Mouse (Mus musculus): ENCODE data around the gene Fam155a. TPM values are rescaled to one million over a fixed set of nuclear protein-coding genes. Genes with fewer than 3 reads are reported as not detected.

The Fam155a gene
- polyA plus RNA-seq, 1 experiment: not detected

- Histone ChIP-seq H3K36me3 (ENCODE audit: control insufficient read depth) (no peaks in the 10 kb centered on the region), H3K27me3 (ENCODE audit: control insufficient read depth) (no peaks in the 10 kb centered on the region), H3K4me3 (replicated peaks) (no peak overlapping the region), H3K9me3 (ENCODE audit: control insufficient read depth, low read length) (peaks cover 16% of the 10 kb centered on the region; the same call in 1 of the 2 replicates), H3K4me1 (ENCODE audit: control insufficient read depth) (no peaks in the 10 kb centered on the region)
- no peak for TF ChIP-seq GATA1 (IDR thresholded peaks at IDR 0.05; ENCODE audit: low read length)
- TF ChIP-seq TAL1 (IDR thresholded peaks at IDR 0.05; ENCODE audit: low read length): no peak
Measured at GRCm38 (mm10) chr8:9793351-9793750, 22.4 kb upstream of the Fam155a start.

- TF ChIP-seq GATA1 (IDR thresholded peaks at IDR 0.05; ENCODE audit: low read length): no peak
- no peak for TF ChIP-seq TAL1 (IDR thresholded peaks at IDR 0.05; ENCODE audit: low read length)
- no peaks in the 10 kb centered on the region for H3K4me1 ChIP-seq (ENCODE audit: control insufficient read depth)
- H3K36me3 ChIP-seq (ENCODE audit: control insufficient read depth): no peaks in the 10 kb centered on the region
- H3K9me3 ChIP-seq (ENCODE audit: control insufficient read depth, low read length): peaks cover 28% of the 10 kb centered on the region
- H3K4me3 ChIP-seq (replicated peaks): no peak overlapping the region
- no peaks in the 10 kb centered on the region for H3K27me3 ChIP-seq (ENCODE audit: control insufficient read depth)
Measured at GRCm38 (mm10) chr8:9780332-9780731, 9.4 kb upstream of the Fam155a start.

GRCm38 (mm10) chr8:9778148-9778547 lies 7.2 kb upstream of the Fam155a start:
- TF ChIP-seq TAL1 (IDR thresholded peaks at IDR 0.05; ENCODE audit: low read length): no peak
- TF ChIP-seq GATA1 (IDR thresholded peaks at IDR 0.05; ENCODE audit: low read length): no peak

GRCm38 (mm10) chr8:9776818-9777217 lies 5.9 kb upstream of the Fam155a start:
- TF ChIP-seq TAL1 (IDR thresholded peaks at IDR 0.05; ENCODE audit: low read length): no peak
- TF ChIP-seq GATA1 (IDR thresholded peaks at IDR 0.05; ENCODE audit: low read length): no peak
- peaks cover 20% of the 10 kb centered on the region for H3K9me3 ChIP-seq (ENCODE audit: control insufficient read depth, low read length)
- no peaks in the 10 kb centered on the region for H3K4me1 ChIP-seq (ENCODE audit: control insufficient read depth)
- no peak overlapping the region for H3K4me3 ChIP-seq (replicated peaks)
- H3K27me3 ChIP-seq (ENCODE audit: control insufficient read depth): peaks cover 14% of the 10 kb centered on the region
- no peaks in the 10 kb centered on the region for H3K36me3 ChIP-seq (ENCODE audit: control insufficient read depth)

More at GRCm38 (mm10) chr8:9778148-9778547, 7.2 kb upstream of the Fam155a start:
- H3K27me3 ChIP-seq (ENCODE audit: control insufficient read depth): peaks cover 3% of the 10 kb centered on the region; the same call in 1 of the 2 replicates
- no peak overlapping the region for H3K4me3 ChIP-seq (replicated peaks)
- no peaks in the 10 kb centered on the region for H3K36me3 ChIP-seq (ENCODE audit: control insufficient read depth)
- peaks cover 28% of the 10 kb centered on the region for H3K9me3 ChIP-seq (ENCODE audit: control insufficient read depth, low read length)
- no peaks in the 10 kb centered on the region for H3K4me1 ChIP-seq (ENCODE audit: control insufficient read depth)

GRCm38 (mm10) chr8:9772519-9772840 lies 1.5 kb upstream of the Fam155a start:
- TF ChIP-seq GATA1 (IDR thresholded peaks at IDR 0.05; ENCODE audit: low read length) (no peak), TAL1 (IDR thresholded peaks at IDR 0.05; ENCODE audit: low read length) (no peak)
- no peaks in the 10 kb centered on the region for H3K4me1 ChIP-seq (ENCODE audit: control insufficient read depth)
- peaks cover 9% of the 10 kb centered on the region for H3K9me3 ChIP-seq (ENCODE audit: control insufficient read depth, low read length)
- no peaks in the 10 kb centered on the region for H3K36me3 ChIP-seq (ENCODE audit: control insufficient read depth)
- peaks cover 39% of the 10 kb centered on the region for H3K27me3 ChIP-seq (ENCODE audit: control insufficient read depth)
- no peak overlapping the region for H3K4me3 ChIP-seq (replicated peaks)

- Histone ChIP-seq H3K27me3 (ENCODE audit: control insufficient read depth) (peaks cover 39% of the 10 kb centered on the region), H3K36me3 (ENCODE audit: control insufficient read depth) (no peaks in the 10 kb centered on the region), H3K4me1 (ENCODE audit: control insufficient read depth) (no peaks in the 10 kb centered on the region), H3K9me3 (ENCODE audit: control insufficient read depth, low read length) (peaks cover 9% of the 10 kb centered on the region), H3K4me3 (replicated peaks) (no peak overlapping the region)
- TF ChIP-seq TAL1 (IDR thresholded peaks at IDR 0.05; ENCODE audit: low read length): no peak
- TF ChIP-seq GATA1 (IDR thresholded peaks at IDR 0.05; ENCODE audit: low read length): no peak
Measured at GRCm38 (mm10) chr8:9771606-9772518, 901 bp upstream of the Fam155a start.

GRCm38 (mm10) chr8:9770261-9770998 lies 531 bp downstream of the Fam155a start:
- Histone ChIP-seq H3K27me3 (ENCODE audit: control insufficient read depth) (peaks cover 39% of the 10 kb centered on the region), H3K9me3 (ENCODE audit: control insufficient read depth, low read length) (peaks cover 2% of the 10 kb centered on the region; the same call in 1 of the 2 replicates), H3K36me3 (ENCODE audit: control insufficient read depth) (no peaks in the 10 kb centered on the region), H3K4me3 (replicated peaks) (no peak overlapping the region), H3K4me1 (ENCODE audit: control insufficient read depth) (no peaks in the 10 kb centered on the region)
- TF ChIP-seq TAL1 (IDR thresholded peaks at IDR 0.05; ENCODE audit: low read length): no peak
- no peak for TF ChIP-seq GATA1 (IDR thresholded peaks at IDR 0.05; ENCODE audit: low read length)

- no peak overlapping the region for H3K4me3 ChIP-seq (replicated peaks)
- peaks cover 39% of the 10 kb centered on the region for H3K27me3 ChIP-seq (ENCODE audit: control insufficient read depth)
- no peaks in the 10 kb centered on the region for H3K4me1 ChIP-seq (ENCODE audit: control insufficient read depth)
- no peaks in the 10 kb centered on the region for H3K36me3 ChIP-seq (ENCODE audit: control insufficient read depth)
- TF ChIP-seq GATA1 (IDR thresholded peaks at IDR 0.05; ENCODE audit: low read length) (no peak), TAL1 (IDR thresholded peaks at IDR 0.05; ENCODE audit: low read length) (no peak)
- H3K9me3 ChIP-seq (ENCODE audit: control insufficient read depth, low read length): peaks cover 2% of the 10 kb centered on the region; the same call in 1 of the 2 replicates
Measured at GRCm38 (mm10) chr8:9769061-9769460, 1.9 kb downstream of the Fam155a start.

- H3K27me3 ChIP-seq (ENCODE audit: control insufficient read depth): no peaks in the 10 kb centered on the region
- no peaks in the 10 kb centered on the region for H3K36me3 ChIP-seq (ENCODE audit: control insufficient read depth)
- H3K4me3 ChIP-seq (replicated peaks): no peak overlapping the region
- TF ChIP-seq GATA1 (IDR thresholded peaks at IDR 0.05; ENCODE audit: low read length): no peak
- peaks cover 4% of the 10 kb centered on the region; the same call in 1 of the 2 replicates for H3K9me3 ChIP-seq (ENCODE audit: control insufficient read depth, low read length)
- H3K4me1 ChIP-seq (ENCODE audit: control insufficient read depth): no peaks in the 10 kb centered on the region
Measured at GRCm38 (mm10) chr8:9735169-9735568, 35.8 kb downstream of the Fam155a start.
